Mouse (Mus musculus) embryonic facial prominence, embryonic 14.5 days (tissue): ENCODE measurements around the gene Enox1. TPM values are rescaled to one million over a fixed set of nuclear protein-coding genes. Genes with fewer than 3 reads are reported as not detected.
A peak's percentile ranks its signal among the peaks of the same experiment; 100 is the strongest.

ENCODE experiments used
- ATAC-seq: fragments of 200-750 bp; cut with Nextera tagmentation; 2 replicates; pipeline ENCODE4 v1.8.0; 2017; ENCODE audit warnings: low read depth, moderate number of reproducible peaks, moderate TSS enrichment
- DNase-seq: peaks from one replicate; pipeline ENCODE4 v3.0.0-alpha.2; 2015; ENCODE audit warnings: low spot score
- H3K27ac ChIP-seq: fragments of 300-500 bp; sonication (generic); replicated peaks from 2 replicates; pipeline ENCODE4 v1.5.1; 2014; ENCODE audit warnings: low read depth, mild to moderate bottlenecking, low read length, moderate library complexity
- H3K27me3 ChIP-seq: fragments of 300-500 bp; sonication (generic); replicated peaks from 2 replicates; pipeline ENCODE4 v1.6.1; 2014; ENCODE audit warnings: low read length; ENCODE audit not compliant: control insufficient read depth, insufficient read depth
- H3K36me3 ChIP-seq: fragments of 300-500 bp; sonication (generic); 2 replicates; pipeline ENCODE4 v1.6.1; 2014; ENCODE audit warnings: low read length, mixed read lengths; ENCODE audit not compliant: control insufficient read depth, insufficient read depth
- H3K4me1 ChIP-seq: fragments of 300-500 bp; sonication (generic); 2 replicates; pipeline ENCODE4 v1.6.1; 2014; ENCODE audit warnings: antibody characterized with exemption, low read length; ENCODE audit not compliant: control insufficient read depth, insufficient read depth
- H3K4me2 ChIP-seq: fragments of 300-500 bp; sonication (generic); 2 replicates; pipeline ENCODE4 v1.6.1; 2014; ENCODE audit warnings: low read depth, mild to moderate bottlenecking, low read length, moderate library complexity, mixed read lengths
- H3K4me3 ChIP-seq: fragments of 300-500 bp; sonication (generic); 2 replicates; pipeline ENCODE4 v1.5.1; 2014; ENCODE audit warnings: low read depth, mild to moderate bottlenecking, low read length
- H3K9ac ChIP-seq: fragments of 300-500 bp; sonication (generic); 2 replicates; pipeline ENCODE4 v1.6.1; 2014; ENCODE audit warnings: low read depth, mild to moderate bottlenecking, low read length, moderate library complexity, mixed read lengths
- H3K9me3 ChIP-seq: fragments of 300-500 bp; sonication (generic); 2 replicates; pipeline ENCODE4 v1.6.1; 2016; ENCODE audit warnings: low read length; ENCODE audit not compliant: control insufficient read depth
- WGBS: fragments of 180-500 bp; shearing (Covaris S2); extraction: QIAGEN DNeasy Blood & Tissue Kit; methylation state at CpG from one replicate; pipeline ENCODE4 v1.1.7; 2014; 5-methylcytosine and 5-hydroxymethylcytosine counted together
- polyA plus RNA-seq: library from polyadenylated mRNA; unstranded; fragments of >200 nt; fragmentation: Nextera tagmentation; extraction: Ambion mirVana; gene quantifications from 2 replicates; pipeline ENCODE4 v1.2.1, GENCODE M21; 2014

The Enox1 gene
- polyA plus RNA-seq, 1 experiment from 2014 or later = 14.1 TPM

- no peaks in the 10 kb centered on the region for H3K9me3 ChIP-seq
- H3K4me2 ChIP-seq = no peak overlapping the region
- no peak overlapping the region for H3K9ac ChIP-seq
- 82% methylated on average over 4 of the region's 4 CpGs for WGBS
- no peak; the same call in 1 of the 2 replicates for ATAC-seq
- DNase-seq = peak; percentile 59
- H3K4me3 ChIP-seq = no peak overlapping the region
- H3K36me3 ChIP-seq = no peaks in the 10 kb centered on the region
- H3K27me3 ChIP-seq = no peaks in the 10 kb centered on the region
- no peaks in the 10 kb centered on the region for H3K4me1 ChIP-seq
- H3K27ac ChIP-seq = no peak overlapping the region
Observed at GRCm38 (mm10) chr14:77464782-77465181, 308.2 kb downstream of the Enox1 start.

- Histone ChIP-seq H3K4me3 (no peak overlapping the region), H3K36me3 (no peaks in the 10 kb centered on the region), H3K27ac (no peak overlapping the region), H3K9ac (no peak overlapping the region), H3K27me3 (no peaks in the 10 kb centered on the region), H3K4me1 (0 out of 2 replicates have a peak, but pooled peaks cover 4% of the 10 kb centered on the region), H3K4me2 (no peak overlapping the region), H3K9me3 (no peaks in the 10 kb centered on the region)
- ATAC-seq (no peak), DNase-seq (peak; percentile 62)
- WGBS = 41% methylated on average over 3 of the region's 3 CpGs
Observed at GRCm38 (mm10) chr14:77470577-77470976, 314.0 kb downstream of the Enox1 start.

- Histone ChIP-seq H3K4me1 (0 out of 2 replicates have a peak, but pooled peaks cover 4% of the 10 kb centered on the region), H3K27ac (no peak overlapping the region), H3K9ac (no peak overlapping the region), H3K36me3 (no peaks in the 10 kb centered on the region), H3K4me3 (no peak overlapping the region), H3K4me2 (no peak overlapping the region), H3K27me3 (no peaks in the 10 kb centered on the region), H3K9me3 (no peaks in the 10 kb centered on the region)
- WGBS = 63% methylated on average over 4 of the region's 4 CpGs
- no peak for DNase-seq
- ATAC-seq = no peak
Observed at GRCm38 (mm10) chr14:77473501-77473900, 316.9 kb downstream of the Enox1 start.

- WGBS = 50% methylated on average over 5 of the region's 5 CpGs
- no peaks in the 10 kb centered on the region for H3K36me3 ChIP-seq
- 0 out of 2 replicates have a peak, but pooled peaks cover 4% of the 10 kb centered on the region for H3K4me1 ChIP-seq
- H3K9me3 ChIP-seq = no peaks in the 10 kb centered on the region
- H3K4me3 ChIP-seq = no peak overlapping the region
- H3K27ac ChIP-seq = no peak overlapping the region
- ATAC-seq = no peak
- no peak for DNase-seq
- no peaks in the 10 kb centered on the region for H3K27me3 ChIP-seq
- H3K4me2 ChIP-seq = no peak overlapping the region
- no peak overlapping the region for H3K9ac ChIP-seq
Observed at GRCm38 (mm10) chr14:77474026-77474425, 317.5 kb downstream of the Enox1 start.

GRCm38 (mm10) chr14:77475134-77475820, 318.7 kb downstream of the Enox1 start:
- WGBS = 65% methylated on average over 11 of the region's 11 CpGs
- no peaks in the 10 kb centered on the region for H3K27me3 ChIP-seq
- no peak overlapping the region for H3K9ac ChIP-seq
- no peaks in the 10 kb centered on the region for H3K36me3 ChIP-seq
- H3K4me1 ChIP-seq = 0 out of 2 replicates have a peak, but pooled peaks cover 2% of the 10 kb centered on the region
- DNase-seq (no peak), ATAC-seq (no peak)
- H3K27ac ChIP-seq = no peak overlapping the region
- H3K9me3 ChIP-seq = no peaks in the 10 kb centered on the region
- H3K4me3 ChIP-seq = no peak overlapping the region
- no peak overlapping the region for H3K4me2 ChIP-seq

GRCm38 (mm10) chr14:77477704-77478103, 321.1 kb downstream of the Enox1 start:
- H3K4me2 ChIP-seq = no peak overlapping the region
- no peak overlapping the region for H3K27ac ChIP-seq
- DNase-seq (no peak), ATAC-seq (no peak)
- no peak overlapping the region for H3K9ac ChIP-seq
- H3K27me3 ChIP-seq = no peaks in the 10 kb centered on the region
- H3K4me1 ChIP-seq = no peaks in the 10 kb centered on the region
- WGBS = 64% methylated on average over 4 of the region's 4 CpGs
- H3K4me3 ChIP-seq = no peak overlapping the region
- no peaks in the 10 kb centered on the region for H3K9me3 ChIP-seq
- no peaks in the 10 kb centered on the region for H3K36me3 ChIP-seq

GRCm38 (mm10) chr14:77478210-77478609, 321.6 kb downstream of the Enox1 start:
- Histone ChIP-seq H3K4me3 (no peak overlapping the region), H3K27ac (no peak overlapping the region), H3K9ac (no peak overlapping the region), H3K36me3 (no peaks in the 10 kb centered on the region), H3K4me2 (no peak overlapping the region), H3K4me1 (no peaks in the 10 kb centered on the region), H3K27me3 (no peaks in the 10 kb centered on the region), H3K9me3 (no peaks in the 10 kb centered on the region)
- DNase-seq (no peak), ATAC-seq (no peak)
- WGBS = 79% methylated on average over 7 of the region's 7 CpGs

GRCm38 (mm10) chr14:77478692-77479091, 322.1 kb downstream of the Enox1 start:
- Histone ChIP-seq H3K4me3 (no peak overlapping the region), H3K36me3 (no peaks in the 10 kb centered on the region), H3K9me3 (no peaks in the 10 kb centered on the region), H3K9ac (no peak overlapping the region), H3K27me3 (no peaks in the 10 kb centered on the region), H3K4me2 (no peak overlapping the region), H3K4me1 (no peaks in the 10 kb centered on the region), H3K27ac (no peak overlapping the region)
- no peak for ATAC-seq
- no peak for DNase-seq
- 92% methylated on average over 8 of the region's 8 CpGs for WGBS

GRCm38 (mm10) chr14:77483076-77483475, 326.5 kb downstream of the Enox1 start:
- Histone ChIP-seq H3K4me2 (no peak overlapping the region), H3K4me3 (no peak overlapping the region), H3K4me1 (no peaks in the 10 kb centered on the region), H3K36me3 (no peaks in the 10 kb centered on the region), H3K27me3 (no peaks in the 10 kb centered on the region), H3K9ac (no peak overlapping the region), H3K9me3 (no peaks in the 10 kb centered on the region), H3K27ac (no peak overlapping the region)
- DNase-seq (no peak), ATAC-seq (no peak)
- 37% methylated on average over 10 of the region's 15 CpGs for WGBS
